Mouse (Mus musculus): ENCODE data around the gene Araf.
"Not testable (repeated sequence)": the region's sequence is repeated elsewhere in the genome, so short reads cannot be mapped to it uniquely, and the experiment has no call there.

Araf gene

DNA sequence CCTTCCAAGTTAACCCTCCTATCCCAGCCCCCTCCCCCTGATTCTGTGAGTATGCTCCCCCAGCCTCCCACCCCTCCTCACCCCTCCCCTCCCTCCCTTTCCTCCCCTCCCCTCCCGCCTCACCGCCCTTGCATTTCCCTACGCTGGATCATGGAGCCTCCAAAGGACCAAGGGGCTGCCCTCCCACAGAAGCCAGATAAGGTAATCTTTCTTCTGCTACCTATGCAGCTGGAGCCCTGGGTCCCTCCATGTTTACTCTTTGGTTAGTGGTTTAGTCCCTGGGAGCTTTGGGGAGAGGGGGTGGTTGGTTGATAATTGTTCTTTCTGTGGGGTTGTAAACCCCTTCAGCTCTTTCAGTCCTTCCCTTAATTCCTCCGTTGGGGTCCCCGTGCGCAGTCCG, at the start of gene Araf:
TSS of gene Araf (plus strand) at position 134 of the 400 bp plus-strand sequence.
- no peak for DNase-seq

DNA sequence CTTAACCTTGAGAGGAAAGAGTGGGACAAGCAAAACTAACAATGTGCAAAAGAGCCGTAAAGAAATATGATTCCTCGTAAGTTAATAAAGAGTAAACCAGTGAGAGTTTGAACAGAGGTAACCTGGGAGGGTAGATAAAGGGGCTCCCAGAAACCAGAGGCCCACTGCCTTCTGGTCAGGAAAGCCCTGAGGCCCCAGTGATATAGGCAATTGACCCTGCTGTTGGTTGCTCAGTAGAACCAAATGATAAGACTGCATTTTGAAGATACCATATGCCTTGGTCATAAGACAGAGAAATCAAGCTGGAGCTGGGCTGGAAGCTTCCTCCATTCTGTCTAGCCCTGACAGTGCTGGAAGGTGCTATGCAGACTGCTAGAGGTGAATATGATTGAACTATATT, 48.8 kb upstream of the Araf start:
- no peak for DNase-seq

GRCm38 (mm10) chrX:20761201-20761600, 36.4 kb upstream of the Araf start:
- DNase-seq, result no peak

DNA sequence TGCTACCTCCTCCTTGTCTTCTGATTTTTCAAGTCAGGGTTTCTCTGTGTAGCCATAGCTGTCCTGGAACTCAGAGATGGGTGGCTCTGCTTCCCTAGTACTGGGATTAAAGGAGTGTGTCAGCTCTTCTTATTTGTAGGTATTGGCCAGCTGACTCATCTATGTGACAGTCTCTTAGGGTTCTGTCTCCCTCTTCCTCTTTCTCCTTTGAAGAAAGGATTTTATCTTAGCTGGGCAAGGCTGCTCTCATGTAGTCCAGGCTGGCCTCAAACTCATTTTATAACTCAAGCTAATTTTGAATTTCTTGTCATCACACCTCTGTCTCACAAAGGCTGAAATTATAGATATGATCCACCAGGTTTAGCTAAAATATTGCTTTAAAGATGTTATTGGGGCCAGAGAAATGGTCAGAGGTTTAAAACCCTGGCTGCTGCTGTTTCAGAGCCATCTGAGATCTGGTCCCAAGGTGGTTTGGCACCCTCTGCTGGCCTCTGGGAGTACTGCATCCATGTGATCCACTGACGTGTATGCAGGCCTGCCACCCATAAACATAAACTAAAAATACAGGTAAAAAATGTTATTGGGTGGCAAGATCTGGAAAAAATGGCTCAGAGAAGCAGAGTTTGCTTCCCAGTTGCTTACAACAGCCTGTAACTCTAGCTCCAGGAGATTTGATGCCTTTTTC, 26.8 kb upstream of the Araf start:
- peak; percentile 54 for DNase-seq

DNA sequence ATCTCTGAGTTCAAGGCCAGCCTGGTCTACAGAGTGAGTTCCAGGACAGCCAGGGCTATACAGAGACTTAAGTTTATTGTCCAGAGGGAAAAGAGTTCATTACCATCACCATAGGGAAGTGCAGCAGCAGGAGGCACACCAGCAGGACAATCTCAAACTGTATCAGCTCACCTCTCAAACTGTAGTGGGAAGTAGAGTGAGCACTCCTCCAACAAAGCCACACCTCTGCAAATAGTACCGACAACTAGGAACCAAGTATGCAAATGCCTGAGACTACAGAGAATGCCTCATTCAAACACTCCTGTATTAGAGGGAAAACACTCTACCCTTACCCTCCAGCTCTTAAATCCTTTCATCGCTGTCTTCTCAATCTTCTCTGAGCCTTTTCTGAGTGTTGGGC, 25.9 kb upstream of the Araf start:
- no peak for DNase-seq

DNA sequence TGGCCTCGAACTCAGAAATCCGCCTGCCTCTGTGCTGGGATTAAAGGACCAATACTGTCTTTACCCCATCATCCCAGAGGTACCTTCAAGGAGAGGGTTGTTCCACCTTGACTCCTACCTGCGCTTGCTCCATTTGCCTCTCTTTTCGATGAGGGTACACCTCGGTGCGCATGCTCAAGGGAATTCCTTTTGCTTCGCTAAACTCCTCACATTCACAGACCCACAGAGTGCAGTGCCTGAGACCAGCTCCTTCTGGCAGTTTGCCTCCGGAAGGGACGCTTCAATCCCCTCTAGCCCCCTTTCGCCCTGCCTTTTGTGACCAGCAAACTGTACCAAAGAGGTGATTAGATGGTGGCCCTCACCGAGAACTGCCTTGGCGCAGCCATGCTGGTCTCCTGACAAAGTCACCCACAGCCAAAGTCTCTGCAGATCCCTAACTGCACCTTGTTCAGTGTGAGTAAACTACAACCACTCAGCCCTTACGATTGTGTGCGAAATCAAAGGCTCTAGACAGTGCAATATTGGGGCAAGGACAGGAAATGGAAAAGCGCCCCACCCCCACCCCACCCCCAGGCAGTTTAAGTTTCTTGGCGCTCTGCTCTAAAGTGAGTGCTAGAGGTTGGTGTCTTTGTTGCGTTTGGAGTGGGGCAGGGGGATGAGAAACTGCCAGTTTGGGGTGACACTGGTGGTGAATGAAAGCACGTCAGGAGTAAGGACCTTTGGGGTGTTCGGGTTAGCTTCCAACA, 22.2 kb upstream of the Araf start:
- no peak for DNase-seq

DNA sequence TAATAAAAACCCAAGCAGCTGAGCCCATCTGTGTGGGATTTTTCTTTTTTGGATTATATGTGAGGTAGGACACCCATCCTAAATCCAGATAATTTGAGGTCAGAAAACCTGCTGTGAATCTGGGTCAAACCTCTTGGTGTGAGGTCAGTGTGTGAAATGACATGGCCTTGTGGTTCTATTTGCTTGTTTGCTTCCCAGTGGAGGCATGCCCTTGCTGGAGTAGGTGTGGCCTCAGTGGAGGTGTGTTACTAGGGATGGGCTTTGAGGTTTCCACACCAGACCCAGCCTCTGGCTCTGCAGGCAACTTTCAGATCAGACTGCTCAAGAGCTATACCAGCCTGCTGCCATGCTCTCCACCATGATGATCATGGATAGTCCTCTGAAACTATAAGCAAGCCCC, 20.0 kb upstream of the Araf start:
- no peak for DNase-seq

DNA sequence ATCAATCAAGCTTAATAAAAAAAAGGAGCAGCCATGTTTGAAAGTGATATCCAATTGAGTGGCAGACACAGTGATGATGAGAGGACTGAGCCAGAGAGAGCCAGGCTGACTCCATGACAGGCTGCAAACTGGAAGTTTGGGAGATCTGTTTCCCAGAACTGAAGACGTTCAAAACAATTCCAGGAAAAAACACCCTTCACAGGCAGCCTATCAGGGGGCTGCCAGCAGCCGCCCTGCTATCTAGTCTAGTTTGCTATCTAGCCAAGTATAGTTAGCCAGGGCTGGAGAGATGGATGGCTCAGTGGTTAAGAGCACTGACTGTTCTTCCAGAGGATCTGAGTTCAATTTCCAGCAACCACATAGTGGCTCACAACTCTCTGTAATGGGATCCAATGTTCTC, 10.3 kb upstream of the Araf start:
- DNase-seq, result no peak

DNA sequence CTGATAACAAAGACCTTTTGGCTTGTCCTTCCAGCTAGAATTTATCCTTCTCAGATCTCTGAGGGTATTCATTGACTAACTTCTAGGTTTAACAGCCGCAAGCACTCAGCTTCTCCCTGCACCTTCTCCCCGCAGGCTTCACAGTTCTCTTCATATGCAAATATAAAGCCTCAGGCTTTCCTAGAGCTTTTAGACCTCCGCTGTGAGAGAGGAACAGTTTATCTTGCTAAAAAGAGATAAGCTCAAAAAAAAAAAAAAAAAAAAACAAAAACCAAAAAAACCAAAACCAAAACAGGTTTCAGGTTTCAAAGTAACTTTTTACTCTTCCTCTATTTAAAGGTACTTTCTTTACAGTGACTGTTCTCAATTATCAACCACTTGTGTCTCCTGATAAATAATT, 5.2 kb upstream of the Araf start:
- no peak for DNase-seq

DNA sequence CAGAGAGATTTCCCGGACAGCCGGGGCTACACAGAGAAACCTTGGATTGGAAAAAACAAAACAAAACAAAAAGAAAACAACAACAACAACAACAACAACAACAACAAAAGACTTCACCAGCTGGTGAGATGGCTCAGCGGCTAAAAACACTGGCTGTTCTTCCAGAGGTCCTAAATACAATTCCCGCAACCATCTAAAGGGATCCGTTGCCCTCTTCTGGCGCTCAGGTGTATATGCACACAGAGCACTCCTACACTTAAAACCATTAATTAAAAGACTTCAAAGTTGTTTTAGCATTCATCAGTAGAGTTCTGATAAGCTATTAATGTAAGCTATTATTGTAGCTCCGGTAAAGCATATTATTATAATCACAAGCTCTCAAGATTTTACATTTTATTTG, 4.4 kb upstream of the Araf start:
- no peak for DNase-seq

- no peak for DNase-seq
These were observed 3.4 kb upstream of the Araf start for GRCm38 (mm10) chrX:20794229-20794628.

DNA sequence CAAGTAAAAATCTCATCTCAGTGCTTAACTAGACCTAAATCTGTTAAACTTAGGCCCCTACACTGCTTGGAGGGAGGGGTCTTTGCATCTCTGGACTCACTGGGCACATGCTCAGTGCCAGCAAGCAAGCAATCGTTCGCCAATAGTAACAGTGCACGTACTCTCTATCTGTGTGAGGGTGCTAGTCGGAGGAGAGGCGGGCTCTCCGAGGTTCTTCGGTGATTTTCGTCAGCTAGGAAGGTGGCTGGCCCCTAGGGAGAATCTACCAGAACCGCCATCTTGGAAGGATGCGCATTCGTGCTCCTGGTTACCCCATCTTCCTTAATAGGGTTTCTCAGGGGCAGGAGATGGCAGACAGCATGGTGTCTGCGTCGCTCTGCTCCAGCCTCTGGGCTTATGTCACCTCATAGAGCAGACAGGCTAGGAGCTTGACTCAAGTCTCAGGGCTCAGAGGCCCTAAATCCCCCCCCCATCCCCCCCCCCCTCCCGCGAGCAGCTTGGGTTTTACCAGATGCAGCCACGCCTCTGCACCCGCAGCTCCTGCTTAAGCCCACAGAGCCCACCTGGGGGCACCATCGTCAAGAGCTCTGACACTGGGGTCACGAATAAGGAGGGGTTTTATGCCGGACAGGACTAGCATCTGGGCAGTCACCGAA, 655 bp downstream of the Araf start:
- DNase-seq, result peak; percentile 91

DNA sequence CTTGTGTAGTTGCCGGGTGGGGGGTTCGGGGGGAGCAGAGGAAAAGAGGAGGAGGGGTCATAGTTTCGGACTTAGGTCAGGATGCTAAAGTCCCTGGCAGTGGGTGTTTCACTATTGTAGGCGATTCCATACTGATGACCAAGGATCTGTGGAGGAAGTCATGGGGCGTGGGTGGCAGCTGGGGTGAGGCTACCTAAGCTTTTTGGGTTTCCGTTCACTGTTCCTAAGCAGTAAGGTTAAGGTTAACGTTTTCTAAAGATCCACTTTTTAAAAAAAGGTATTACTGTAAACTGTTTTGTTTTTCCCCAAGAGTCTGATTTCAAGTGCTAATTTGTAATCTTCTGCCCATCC, 1.2 kb downstream of the Araf start:
- peak; percentile 4 for DNase-seq

DNA sequence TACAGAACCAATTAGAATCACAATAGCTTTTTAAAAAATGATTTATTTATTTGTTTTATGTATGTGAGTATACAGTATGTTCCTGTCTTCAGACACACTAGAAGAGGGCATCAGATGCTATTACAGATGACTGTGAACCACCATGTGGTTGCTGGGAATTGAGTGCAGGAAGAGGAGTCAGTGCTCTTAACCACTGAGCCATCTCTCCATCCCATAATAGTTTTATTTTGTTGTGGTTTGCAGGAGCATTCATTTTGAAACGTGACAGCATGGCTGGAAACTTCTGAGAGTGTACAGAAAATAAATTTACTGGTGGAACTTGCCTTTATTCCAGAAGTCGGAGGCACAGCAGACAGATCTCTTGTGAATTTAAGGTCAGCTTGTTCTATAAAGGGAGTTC, 3.8 kb downstream of the Araf start:
- no peak for DNase-seq

- DNase-seq, result not testable (repeated sequence)
These were observed 6.7 kb downstream of the Araf start for GRCm38 (mm10) chrX:20804301-20804700.

DNA sequence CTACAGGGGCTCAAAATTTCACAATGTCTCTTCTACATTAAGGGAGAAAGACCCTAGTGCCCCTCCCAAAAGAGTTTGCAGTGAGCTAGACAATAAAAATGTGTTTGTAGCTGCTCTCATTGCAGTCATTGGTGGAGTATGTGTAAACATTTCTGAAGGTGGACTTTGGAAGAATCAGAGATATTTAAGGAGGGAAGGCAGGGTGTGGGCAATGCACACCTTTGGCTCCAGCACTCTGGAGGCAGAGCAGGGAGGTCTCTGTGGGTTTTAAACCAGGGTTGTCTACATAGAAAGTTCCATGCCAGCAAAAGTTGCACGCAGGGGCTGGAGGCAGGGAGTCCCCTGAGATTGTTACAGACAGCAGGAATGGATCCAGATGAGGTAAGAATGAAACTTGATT, 8.7 kb downstream of the Araf start:
- no peak for DNase-seq

- DNase-seq, result peak; percentile 5
These were observed 19.4 kb downstream of the Araf start for GRCm38 (mm10) chrX:20816974-20817373.

- DNase-seq, result peak; percentile 77
These were observed 21.6 kb downstream of the Araf start for GRCm38 (mm10) chrX:20819204-20819628.

DNA sequence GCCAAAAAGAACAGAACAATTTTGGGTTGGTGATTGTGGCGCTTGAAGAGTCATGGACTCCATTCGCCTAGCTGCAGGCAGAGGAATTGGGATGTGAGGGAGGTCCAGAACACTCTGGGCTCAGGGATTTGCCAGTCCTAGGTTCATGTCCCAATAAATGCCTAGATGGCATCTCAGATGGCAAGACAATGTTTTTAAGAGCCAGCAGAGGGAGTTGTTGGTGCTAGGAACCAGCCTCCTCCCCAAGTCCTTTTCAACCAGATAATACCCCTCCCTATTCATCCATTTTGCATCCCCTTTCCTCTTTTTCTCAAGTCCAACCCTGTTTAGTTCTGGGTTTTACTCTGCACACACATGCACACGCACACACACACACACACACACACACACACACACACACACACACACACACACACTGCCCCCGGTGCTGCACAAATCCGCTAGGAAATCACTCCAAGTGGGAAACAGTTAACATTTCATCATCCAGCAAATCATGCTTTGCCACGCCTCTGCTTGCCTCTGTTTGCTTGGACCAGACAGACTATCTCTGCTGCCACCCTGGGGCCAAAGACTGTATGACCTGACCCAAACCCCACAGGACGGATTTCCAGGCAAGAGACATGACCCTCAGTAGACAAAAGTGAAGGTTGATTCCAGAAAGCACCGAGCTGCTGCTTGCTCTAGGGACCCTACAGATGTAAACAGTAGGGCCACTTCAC, 22.3 kb downstream of the Araf start:
- peak; percentile 54 for DNase-seq

GRCm38 (mm10) chrX:20828934-20829333, 31.3 kb downstream of the Araf start:
- peak; percentile 86 for DNase-seq

DNA sequence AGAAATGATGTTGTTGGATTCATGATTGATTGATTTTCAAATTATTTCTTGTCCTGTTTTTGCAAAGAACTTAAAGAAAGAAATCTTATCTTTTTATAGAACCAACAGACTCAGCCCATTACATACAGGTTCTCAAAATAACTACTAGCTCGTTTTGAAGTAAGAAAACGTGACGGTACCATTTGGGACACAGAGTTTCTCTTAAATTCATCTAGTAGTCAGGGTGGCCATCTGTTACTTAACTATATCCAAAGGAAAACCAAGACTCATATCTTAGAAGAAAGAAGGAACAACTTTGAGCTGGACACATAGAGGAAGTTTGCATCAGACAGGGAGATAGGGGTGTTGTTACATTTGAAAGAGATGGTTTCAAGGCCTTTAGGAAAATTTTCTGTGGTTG, 49.6 kb downstream of the Araf start:
- no peak for DNase-seq

- no peak for DNase-seq
These were observed 50.2 kb downstream of the Araf start for GRCm38 (mm10) chrX:20847816-20848215.

DNA sequence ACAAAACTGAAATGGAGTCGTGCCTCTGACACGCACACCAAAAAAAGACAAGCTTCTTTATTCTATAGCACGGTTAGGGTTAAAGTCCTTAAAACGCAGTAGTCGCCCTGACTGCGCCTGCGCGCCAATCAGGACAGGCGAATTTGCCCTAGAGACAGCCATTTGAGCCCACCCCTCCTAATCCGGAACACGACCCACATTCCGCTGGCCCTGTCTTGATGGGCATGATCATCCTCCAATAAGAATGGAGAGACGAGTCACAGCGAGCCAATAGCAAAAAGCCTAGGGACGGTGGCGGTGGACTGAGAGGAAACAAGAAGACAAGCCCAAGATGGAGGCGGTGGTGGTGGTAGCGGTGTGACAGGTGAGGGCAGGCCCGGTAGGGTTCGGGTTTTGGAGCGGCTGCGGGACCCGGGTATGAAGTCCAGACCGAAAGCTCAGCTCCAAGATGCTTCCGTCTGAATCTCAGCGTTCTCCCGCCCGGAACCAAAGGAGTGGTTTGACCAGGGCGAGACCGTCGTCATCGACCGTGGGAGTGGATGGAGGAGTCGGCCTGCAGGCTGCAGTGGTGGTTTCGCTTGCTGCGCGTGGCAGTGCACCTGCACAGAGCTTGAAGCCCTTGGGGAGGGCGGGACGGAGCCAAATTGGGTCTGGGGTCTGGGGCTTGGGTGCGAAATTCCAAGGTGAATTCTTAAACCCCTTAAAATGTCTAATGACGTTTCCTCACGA, 50.8 kb downstream of the Araf start:
- DNase-seq, result peak; percentile 96
